Mouse (Mus musculus) limb, embryonic 10.5 days (tissue): ENCODE measurements around the gene Sult2b1. TPM values are rescaled to one million over a fixed set of nuclear protein-coding genes. Genes with fewer than 3 reads are reported as not detected.

Experiments
- DNase-seq: peaks from one replicate; pipeline ENCODE4 v3.0.0-alpha.2; 2017; ENCODE audit warnings: low spot score
- H3K27ac ChIP-seq: fragments of 300-500 bp; sonication (generic); 2 replicates; pipeline ENCODE4 v1.5.1; 2016; ENCODE audit warnings: mild to moderate bottlenecking
- H3K27me3 ChIP-seq: fragments of 300-500 bp; sonication (generic); 2 replicates; pipeline ENCODE4 v1.6.1; 2016; ENCODE audit warnings: low read depth, mild to moderate bottlenecking; ENCODE audit not compliant: poor library complexity, severe bottlenecking
- H3K36me3 ChIP-seq: fragments of 300-500 bp; sonication (generic); 2 replicates; pipeline ENCODE4 v1.6.1; 2016; ENCODE audit warnings: mild to moderate bottlenecking, moderate library complexity
- H3K4me1 ChIP-seq: fragments of 300-500 bp; sonication (generic); 2 replicates; pipeline ENCODE4 v1.6.1; 2016
- H3K4me3 ChIP-seq: fragments of 300-500 bp; sonication (generic); 2 replicates; pipeline ENCODE4 v1.5.1; 2016; ENCODE audit warnings: mild to moderate bottlenecking, moderate library complexity
- H3K9me3 ChIP-seq: fragments of 300-500 bp; sonication (generic); replicated peaks from 2 replicates; pipeline ENCODE4 v1.6.1; 2016; ENCODE audit warnings: mild to moderate bottlenecking
- whole genome bisulfite sequencing: fragments of 180-500 bp; shearing (Covaris S2); methylation state at CpG from one replicate; pipeline ENCODE4 v1.1.7; 2016; 5-methylcytosine and 5-hydroxymethylcytosine counted together
- polyA plus RNA-seq: library from polyadenylated mRNA; unstranded; fragments of >200 nt; fragmentation: Nextera tagmentation; extraction: Ambion mirVana; gene quantifications from 2 replicates; pipeline ENCODE4 v1.2.1, GENCODE M21; 2016

Gene Sult2b1
- polyA plus RNA-seq, 1 experiment from 2014 or later: 2.1 TPM

DNA sequence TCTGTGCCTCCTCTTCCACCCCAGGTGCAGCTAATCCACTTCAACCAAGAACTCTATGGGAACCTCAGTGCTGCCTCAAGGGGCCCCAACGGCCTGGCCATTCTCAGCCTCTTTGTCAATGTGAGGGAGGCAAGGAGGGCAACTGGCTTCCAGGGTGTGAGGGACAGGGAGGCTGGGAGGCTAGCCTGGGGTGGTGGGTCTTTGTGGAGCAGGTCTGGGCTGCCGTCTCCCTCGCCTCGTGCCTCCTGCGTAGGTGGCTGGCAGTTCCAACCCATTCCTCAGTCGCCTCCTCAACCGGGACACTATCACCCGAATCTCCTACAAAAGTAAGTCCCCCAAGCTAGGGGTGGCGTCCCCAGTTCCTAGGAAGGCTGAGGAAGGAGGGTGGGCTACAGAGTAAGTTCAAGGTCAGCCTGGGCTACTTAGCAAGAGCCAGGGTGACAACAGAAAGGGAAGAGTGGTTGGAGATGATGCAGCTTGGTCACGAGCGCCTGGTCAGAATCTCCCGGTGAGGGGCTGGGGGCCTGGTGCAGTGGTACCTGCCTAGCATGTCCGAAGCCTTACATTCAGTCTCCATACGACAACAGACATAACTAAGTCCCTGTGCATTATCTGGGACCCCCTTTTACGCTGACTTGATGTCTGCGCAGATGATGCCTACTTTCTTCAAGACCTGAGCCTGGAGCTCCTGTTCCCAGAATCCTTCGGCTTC, 81.5 kb downstream of the Sult2b1 start:
- Histone ChIP-seq H3K36me3 (no peaks in the 10 kb centered on the region), H3K4me3 (peak overlapping the region; percentile 81), H3K9me3 (no peaks in the 10 kb centered on the region), H3K4me1 (peaks cover 68% of the 10 kb centered on the region), H3K27me3 (peaks cover 37% of the 10 kb centered on the region), H3K27ac (peak overlapping the region; percentile 88)
- WGBS: 89% methylated on average over 17 of the region's 17 CpGs
- no peak for DNase-seq

DNA sequence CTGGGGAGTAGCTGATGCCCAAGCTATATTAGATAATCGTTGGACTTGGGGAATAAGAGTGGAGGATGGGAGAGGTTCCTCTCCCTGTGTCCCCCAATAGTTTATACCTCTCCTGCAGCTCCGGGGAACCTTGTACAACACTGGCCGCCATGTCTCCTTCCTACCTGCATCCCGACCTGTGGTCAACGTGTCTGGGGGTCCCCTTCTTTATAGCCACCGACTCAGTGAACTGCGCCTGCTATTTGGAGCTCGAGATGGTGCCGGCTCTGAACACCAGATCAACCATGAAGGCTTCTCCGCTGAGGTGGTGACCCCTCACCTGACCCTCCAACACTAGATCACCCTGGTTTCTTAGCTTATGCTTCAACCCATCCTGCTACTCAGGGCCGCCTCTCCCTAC, 82.2 kb downstream of the Sult2b1 start:
- 94% methylated on average over 11 of the region's 11 CpGs for WGBS
- H3K27ac ChIP-seq: no peak overlapping the region
- peaks cover 61% of the 10 kb centered on the region for H3K4me1 ChIP-seq
- no peak overlapping the region for H3K4me3 ChIP-seq
- peaks cover 40% of the 10 kb centered on the region for H3K27me3 ChIP-seq
- H3K36me3 ChIP-seq: no peaks in the 10 kb centered on the region
- no peaks in the 10 kb centered on the region for H3K9me3 ChIP-seq
- no peak for DNase-seq

DNA sequence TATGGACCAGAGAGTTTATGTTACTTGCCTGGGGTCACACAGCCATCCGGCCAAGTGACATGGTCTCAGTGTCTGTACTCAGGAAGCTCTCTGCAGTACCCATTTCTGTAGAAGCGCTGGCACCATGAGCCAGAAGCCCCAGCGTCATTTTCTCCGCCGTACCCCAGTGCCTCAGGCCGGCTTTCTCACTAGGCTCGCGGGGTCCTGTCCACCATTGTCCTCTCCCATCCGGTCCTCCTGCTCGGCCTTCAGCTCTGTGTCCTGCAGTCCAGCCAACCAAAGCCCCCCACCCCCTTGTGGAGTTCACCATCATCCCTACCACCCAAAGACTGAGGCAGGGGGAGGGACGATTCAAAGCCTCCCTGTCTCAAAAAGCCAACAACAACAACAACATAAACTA, 82.9 kb downstream of the Sult2b1 start:
- Histone ChIP-seq H3K9me3 (no peaks in the 10 kb centered on the region), H3K27me3 (peaks cover 40% of the 10 kb centered on the region), H3K4me1 (peaks cover 54% of the 10 kb centered on the region), H3K4me3 (peak overlapping the region; percentile 51; the same call in 1 of the 2 replicates), H3K27ac (no peak overlapping the region), H3K36me3 (no peaks in the 10 kb centered on the region)
- no peak for DNase-seq
- 89% methylated on average over 11 of the region's 11 CpGs for WGBS

DNA sequence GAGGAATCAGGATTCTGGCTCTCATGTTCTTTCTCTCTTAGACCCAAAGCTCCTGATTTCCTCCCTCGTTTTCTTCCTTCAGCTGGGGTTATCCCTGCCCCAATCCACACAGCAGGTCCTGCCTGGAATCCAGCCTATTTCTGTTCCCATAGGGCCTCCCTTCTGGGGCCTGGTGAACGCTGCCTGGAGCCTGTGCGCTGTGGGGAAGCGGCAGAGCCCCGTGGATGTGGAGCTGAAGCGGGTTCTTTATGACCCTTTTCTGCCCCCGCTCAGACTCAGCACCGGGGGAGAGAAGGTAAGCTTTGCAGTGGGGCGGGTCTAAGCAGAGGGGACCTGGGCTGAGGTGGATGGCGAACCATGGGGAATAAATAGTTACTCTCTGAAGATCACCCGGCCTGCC, 83.4 kb downstream of the Sult2b1 start:
- H3K27ac ChIP-seq: peak overlapping the region; percentile 59; the same call in 1 of the 2 replicates
- DNase-seq: no peak
- H3K4me1 ChIP-seq: peaks cover 49% of the 10 kb centered on the region
- no peaks in the 10 kb centered on the region for H3K9me3 ChIP-seq
- no peaks in the 10 kb centered on the region for H3K36me3 ChIP-seq
- peaks cover 40% of the 10 kb centered on the region for H3K27me3 ChIP-seq
- peak overlapping the region; percentile 51 for H3K4me3 ChIP-seq
- 34% methylated on average over 11 of the region's 11 CpGs for WGBS

DNA sequence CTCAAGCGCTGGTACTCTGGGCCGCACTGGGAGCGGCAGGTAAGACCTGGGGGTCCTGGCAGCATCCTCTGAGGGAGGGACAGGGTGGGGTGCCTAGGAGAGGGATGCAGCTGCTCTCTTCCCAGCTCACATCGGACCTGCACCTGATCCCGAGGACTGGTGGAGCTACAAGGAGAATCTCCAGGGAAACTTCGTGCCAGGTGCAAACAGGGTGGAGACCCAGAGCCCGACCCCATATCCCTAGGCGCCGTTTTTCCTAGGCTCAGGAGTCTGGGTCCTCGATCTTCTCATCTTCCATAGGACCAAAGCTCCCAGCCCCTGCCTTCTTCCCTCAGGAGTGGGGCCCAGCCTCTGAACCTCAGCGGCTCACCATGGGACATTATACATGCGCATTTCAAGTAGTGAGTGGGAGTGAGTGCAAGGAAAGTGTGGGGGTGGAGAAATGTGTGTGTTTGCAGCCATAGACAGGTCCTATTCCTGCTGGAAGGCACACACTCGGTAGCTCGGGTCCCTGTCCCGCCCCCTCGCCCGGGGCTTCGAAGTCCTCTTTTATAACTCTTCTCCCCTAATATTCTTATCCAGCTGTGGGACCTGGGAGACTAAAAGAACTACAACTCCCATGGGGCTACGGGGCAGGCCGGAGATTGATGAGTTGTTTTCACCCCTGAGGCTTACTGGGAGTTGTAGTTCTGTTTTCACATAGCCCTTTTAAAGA, 84.0 kb downstream of the Sult2b1 start:
- Histone ChIP-seq H3K36me3 (no peaks in the 10 kb centered on the region), H3K4me3 (peak overlapping the region; percentile 51), H3K27me3 (peaks cover 40% of the 10 kb centered on the region), H3K27ac (peak overlapping the region; percentile 72), H3K4me1 (peaks cover 47% of the 10 kb centered on the region), H3K9me3 (no peaks in the 10 kb centered on the region)
- peak; percentile 73 for DNase-seq
- WGBS: under 1% methylated on average over 20 of the region's 20 CpGs

DNA sequence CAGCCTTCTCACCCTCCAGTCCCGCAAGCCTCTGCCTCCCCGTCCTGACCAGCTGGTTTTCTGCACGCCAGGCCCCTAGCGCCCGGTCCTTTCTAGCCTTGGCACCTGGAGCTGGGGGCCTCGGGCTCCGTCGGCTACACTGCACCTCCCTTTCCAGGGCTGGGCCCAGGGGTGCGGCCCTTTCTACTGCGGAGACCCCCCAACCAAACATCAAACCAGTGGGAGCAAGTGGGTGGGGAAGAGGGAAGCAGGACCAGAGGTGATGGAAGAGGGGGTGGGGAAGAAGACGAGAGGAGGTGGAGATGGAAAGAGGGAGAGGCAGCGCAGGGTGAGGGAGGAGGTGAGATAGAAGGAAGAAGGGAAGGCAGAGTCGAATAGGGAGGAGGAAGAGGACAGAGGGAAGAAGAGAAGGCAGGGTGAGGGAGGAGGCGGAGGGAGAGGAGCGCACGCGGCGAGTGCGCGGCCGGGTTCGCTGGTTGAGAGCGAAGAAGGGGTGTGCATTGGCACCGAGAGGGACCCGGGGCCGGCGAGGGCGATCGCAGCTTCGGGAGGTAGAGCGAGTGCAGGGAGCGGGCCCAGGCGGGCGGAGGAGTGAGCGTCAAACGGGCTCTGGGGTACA, 84.8 kb downstream of the Sult2b1 start, which contains the start of gene Car11:
Gene Car11 (plus strand): TSS at position 321 of the 619 bp plus-strand sequence.
- DNase-seq: no peak
- WGBS: 1% methylated on average over 36 of the region's 36 CpGs

DNA sequence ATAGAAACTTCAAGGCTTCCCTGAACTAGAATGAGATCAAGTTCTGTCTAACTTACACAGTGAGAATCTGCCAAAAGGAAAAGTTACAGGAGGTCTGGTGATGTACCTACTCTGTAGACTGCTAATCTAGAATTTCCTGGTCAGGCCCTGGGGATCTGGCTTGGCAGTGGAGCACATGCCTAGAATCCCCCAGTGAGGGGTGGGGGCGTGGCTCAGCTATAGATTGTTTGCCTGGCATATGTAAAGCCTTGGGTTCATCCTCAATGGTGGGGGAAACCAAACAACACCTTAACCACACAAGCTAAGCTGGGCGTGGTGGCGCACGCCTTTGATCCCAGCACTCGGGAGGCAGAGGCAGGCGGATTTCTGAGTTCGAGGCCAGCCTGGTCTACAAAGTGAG, 86.6 kb downstream of the Sult2b1 start:
- DNase-seq: no peak
- Histone ChIP-seq H3K36me3 (no peaks in the 10 kb centered on the region), H3K9me3 (no peaks in the 10 kb centered on the region), H3K4me1 (peaks cover 46% of the 10 kb centered on the region), H3K4me3 (no peak overlapping the region), H3K27ac (no peak overlapping the region), H3K27me3 (peaks cover 40% of the 10 kb centered on the region)
- WGBS: 87% methylated on average over 7 of the region's 7 CpGs

More for the DNA sequence above, 84.8 kb downstream of the Sult2b1 start, which contains the start of gene Car11:
- Histone ChIP-seq H3K27me3 (peaks cover 40% of the 10 kb centered on the region), H3K4me3 (peak within 1 kb of the TSS; percentile 51), H3K9me3 (no peaks in the 10 kb centered on the region), H3K4me1 (peaks cover 51% of the 10 kb centered on the region), H3K27ac (peak within 1 kb of the TSS; percentile 72), H3K36me3 (no peaks in the 10 kb centered on the region)

DNA sequence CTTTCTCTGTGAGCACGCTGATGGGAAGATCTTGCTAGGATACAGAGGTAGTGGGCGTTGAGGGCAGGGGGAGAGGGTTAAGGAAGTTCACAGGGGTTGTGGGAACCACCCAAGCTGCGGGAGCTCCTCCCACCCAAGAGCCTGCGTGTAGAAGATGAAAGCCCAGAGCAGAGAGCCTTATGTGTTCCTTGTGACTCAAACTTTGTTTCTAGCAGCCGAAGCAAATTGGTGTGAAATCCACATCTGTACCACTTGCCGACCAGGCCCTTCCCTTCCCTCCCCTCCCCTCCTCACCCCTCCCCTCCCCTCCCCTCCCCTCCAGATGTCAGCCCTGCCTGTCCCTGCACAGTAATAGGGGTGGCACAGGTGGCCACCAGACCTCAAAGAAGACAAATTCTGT, 89.4 kb downstream of the Sult2b1 start:
- H3K4me1 ChIP-seq: peaks cover 39% of the 10 kb centered on the region
- H3K4me3 ChIP-seq: no peak overlapping the region
- no peaks in the 10 kb centered on the region for H3K9me3 ChIP-seq
- H3K36me3 ChIP-seq: no peaks in the 10 kb centered on the region
- WGBS: 14% methylated on average over 6 of the region's 6 CpGs
- peaks cover 25% of the 10 kb centered on the region for H3K27me3 ChIP-seq
- H3K27ac ChIP-seq: peak overlapping the region; percentile 76
- peak; percentile 76 for DNase-seq

DNA sequence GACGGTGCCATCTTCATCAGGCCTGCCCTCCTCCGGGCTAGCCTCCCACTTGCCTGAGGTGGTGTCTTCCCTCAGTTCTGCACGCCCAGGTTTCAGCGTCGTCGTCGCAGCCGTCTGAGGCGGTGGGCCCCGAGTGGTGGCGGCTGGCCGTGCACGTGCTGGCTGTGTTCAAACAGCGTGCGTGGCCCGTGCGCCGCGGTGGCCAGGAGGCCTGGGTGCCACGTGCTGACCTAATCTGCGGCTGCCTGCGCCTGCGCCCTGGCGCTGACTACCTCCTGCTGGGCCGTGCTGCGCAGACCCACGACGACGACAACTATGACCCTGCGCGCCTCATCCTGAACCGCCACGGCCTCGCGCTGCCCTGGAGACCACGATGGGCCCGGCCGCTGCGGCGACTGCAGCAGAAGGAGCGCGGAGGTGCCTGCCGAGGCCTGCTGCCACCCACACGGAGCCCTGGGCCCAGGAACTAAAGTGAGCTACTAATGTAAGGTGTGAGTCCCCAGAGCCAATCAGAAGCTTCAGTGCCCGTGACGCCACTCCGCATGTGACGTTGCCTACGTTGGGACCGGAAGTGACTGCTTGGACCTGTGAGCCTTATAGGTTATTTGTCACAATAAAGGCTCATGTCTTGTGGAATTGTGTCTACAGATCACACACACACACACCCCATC, 90.4 kb downstream of the Sult2b1 start, which contains the start of gene Sec1:
Gene Sec1 (minus strand): TSS at position 482 of the 671 bp plus-strand sequence.
- H3K27me3 ChIP-seq: peaks cover 14% of the 10 kb centered on the region
- no peaks in the 10 kb centered on the region for H3K9me3 ChIP-seq
- peak within 1 kb of the TSS; percentile 76 for H3K27ac ChIP-seq
- peaks cover 30% of the 10 kb centered on the region for H3K4me1 ChIP-seq
- no peaks in the 10 kb centered on the region for H3K36me3 ChIP-seq
- WGBS: 90% methylated on average over 50 of the region's 50 CpGs
- no peak for DNase-seq
- no peak within 1 kb of the TSS for H3K4me3 ChIP-seq

DNA sequence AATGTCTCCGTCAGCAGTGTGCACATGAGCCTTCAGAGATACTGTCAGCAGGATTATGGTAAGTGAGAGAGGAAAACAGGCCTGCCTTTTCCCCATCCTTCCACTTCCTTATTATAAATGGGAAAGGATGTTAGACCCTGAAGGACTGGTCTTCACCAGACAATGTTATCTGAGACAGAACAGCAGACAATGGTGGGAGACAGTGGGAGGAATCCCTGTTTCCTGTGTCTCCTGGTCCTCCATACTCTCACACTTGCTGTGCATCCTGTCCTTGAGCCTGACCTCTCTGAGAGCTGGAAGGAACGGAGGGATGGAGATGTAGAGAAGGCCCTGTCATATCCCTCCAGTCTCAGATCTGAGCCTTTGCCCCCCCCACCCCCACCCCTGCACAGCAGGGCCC, 92.1 kb downstream of the Sult2b1 start:
- WGBS: 85% methylated on average over 2 of the region's 2 CpGs
- Histone ChIP-seq H3K27ac (0 out of 2 replicates have a peak overlapping the region, but pooled peaks have one; percentile 30), H3K4me3 (no peak overlapping the region), H3K9me3 (no peaks in the 10 kb centered on the region), H3K4me1 (peaks cover 33% of the 10 kb centered on the region), H3K27me3 (no peaks in the 10 kb centered on the region), H3K36me3 (no peaks in the 10 kb centered on the region)
- DNase-seq: no peak

DNA sequence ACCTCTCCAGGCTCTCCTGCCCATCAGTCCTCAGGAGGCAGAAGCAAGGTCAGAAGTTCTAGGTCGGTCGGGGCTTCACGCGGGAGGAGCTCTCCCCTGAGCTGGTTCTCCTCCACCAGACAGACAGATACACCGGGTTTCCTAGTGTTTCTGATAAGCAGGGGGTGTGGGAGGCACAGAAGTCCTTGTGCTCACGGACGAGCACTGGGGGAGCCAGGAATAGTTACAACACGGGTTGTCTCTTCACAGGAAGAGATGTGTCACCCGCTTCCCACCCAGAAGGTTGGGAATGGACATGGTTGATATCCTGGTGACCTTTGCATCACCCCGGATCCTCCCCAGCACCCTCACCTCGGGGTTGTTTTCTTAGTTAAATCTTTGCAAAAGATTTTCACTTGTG, 94.7 kb downstream of the Sult2b1 start:
- no peak overlapping the region for H3K27ac ChIP-seq
- WGBS: 82% methylated on average over 11 of the region's 11 CpGs
- no peaks in the 10 kb centered on the region for H3K36me3 ChIP-seq

DNA sequence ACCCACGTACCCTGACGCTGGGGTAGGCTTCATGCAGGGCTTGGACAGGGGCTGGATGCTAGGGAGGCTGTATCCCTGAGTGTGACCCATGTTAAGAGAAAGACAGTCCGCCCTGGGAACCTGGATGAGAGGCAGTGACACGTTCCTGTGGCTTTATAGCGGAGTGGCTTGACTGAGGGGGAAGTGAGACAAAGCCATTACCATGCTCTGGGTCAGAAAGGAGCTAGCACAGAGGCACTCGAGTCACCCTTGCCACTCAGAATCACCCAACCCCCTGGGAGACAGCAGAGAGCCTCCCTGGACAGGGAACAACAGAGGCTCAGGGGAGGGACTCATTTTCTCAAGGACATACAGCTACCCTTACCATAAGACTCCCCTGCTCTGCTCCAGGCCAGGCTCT, 95.4 kb downstream of the Sult2b1 start:
- WGBS: 61% methylated on average over 6 of the region's 6 CpGs
- DNase-seq: no peak
- no peaks in the 10 kb centered on the region for H3K9me3 ChIP-seq
- no peak overlapping the region for H3K4me3 ChIP-seq
- H3K4me1 ChIP-seq: peaks cover 38% of the 10 kb centered on the region
- H3K27me3 ChIP-seq: no peaks in the 10 kb centered on the region
- H3K27ac ChIP-seq: peak overlapping the region; percentile 7; the same call in 1 of the 2 replicates
- H3K36me3 ChIP-seq: no peaks in the 10 kb centered on the region

More for the DNA sequence above, 94.7 kb downstream of the Sult2b1 start:
- H3K27me3 ChIP-seq: no peaks in the 10 kb centered on the region
- peaks cover 41% of the 10 kb centered on the region for H3K4me1 ChIP-seq
- no peak for DNase-seq
- H3K4me3 ChIP-seq: no peak overlapping the region
- no peaks in the 10 kb centered on the region for H3K9me3 ChIP-seq
